Mouse (Mus musculus): Measurements from ENCODE around the gene Armcx4. TPM values are rescaled to one million over a fixed set of nuclear protein-coding genes. Genes with fewer than 3 reads are reported as not detected.

The Armcx4 gene
- polyA plus RNA-seq (2014; fragmentation: Illumina TruSeq; extraction: RNeasy Lipid Tissue Mini Kit (QIAGEN cat#74804)): 13.5 TPM

DNA sequence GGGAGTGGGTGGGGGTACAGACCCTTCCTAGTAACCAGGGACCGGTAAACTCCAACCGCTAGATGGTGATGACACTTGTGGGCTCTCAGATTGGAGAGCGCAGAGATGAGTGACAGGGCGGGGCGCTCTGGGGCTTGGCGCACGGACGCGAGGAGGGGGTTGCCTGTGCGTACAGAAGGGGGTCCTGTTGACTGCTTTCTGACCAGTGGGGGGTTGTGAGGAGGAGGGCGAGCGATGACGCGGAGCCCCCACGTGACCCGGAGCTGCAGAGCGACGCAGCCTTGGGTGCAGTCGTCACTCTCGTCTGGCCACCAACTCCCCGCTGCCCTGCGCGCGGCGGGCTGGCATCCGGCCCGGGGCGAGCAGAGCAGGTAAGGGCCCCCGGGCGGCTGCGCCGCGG, at the start of gene Armcx4:
Gene Armcx4, plus strand, starts transcription at position 253 of the 400 bp plus-strand sequence.

DNA sequence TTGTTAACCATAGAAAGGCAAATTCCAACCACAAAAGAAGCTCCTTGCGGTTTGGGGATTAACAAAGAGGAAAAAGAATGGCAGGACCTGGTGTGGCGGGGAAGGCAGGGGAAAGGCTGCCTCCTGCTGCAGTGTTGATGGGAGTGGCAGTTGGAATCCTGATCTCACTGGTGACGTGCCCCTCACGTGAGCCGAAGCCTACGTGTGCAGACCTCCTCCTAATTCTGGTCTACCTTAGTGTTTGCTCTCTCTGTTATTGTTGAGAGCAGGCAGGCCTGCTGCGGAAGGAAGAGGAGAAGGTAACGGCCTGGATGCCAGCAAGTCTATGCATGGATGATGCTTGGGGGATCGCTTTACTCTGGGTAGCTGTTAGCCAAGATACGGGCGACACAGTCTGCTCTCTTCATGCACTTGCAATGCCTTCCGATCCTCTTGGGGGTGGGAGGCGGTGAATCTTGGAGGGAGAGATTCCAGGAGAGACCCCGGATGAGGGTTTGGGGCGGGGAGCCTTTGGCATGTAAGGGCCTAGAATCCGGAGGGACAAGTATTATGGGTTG, 31.5 kb downstream of the Armcx4 start, which contains the start of gene Armcx1:
Gene Armcx1, plus strand, starts transcription at position 212 of the 557 bp plus-strand sequence.

Other genes with a start within 250 kb of the Armcx4 start
- gene Taf7l, start 210.0 kb upstream of the Armcx4 start, polyA plus RNA-seq (2014; fragmentation: Illumina TruSeq; extraction: RNeasy Lipid Tissue Mini Kit (QIAGEN cat#74804)): 0.23 TPM
- 113 TPM for gene Timm8a1, start 144.7 kb upstream of the Armcx4 start, polyA plus RNA-seq (2014; fragmentation: Illumina TruSeq; extraction: RNeasy Lipid Tissue Mini Kit (QIAGEN cat#74804))
- 4.9 TPM for gene Btk, start 102.9 kb upstream of the Armcx4 start, polyA plus RNA-seq (2014; fragmentation: Illumina TruSeq; extraction: RNeasy Lipid Tissue Mini Kit (QIAGEN cat#74804))
- 1,205 TPM for gene Rpl36a, start 100.9 kb upstream of the Armcx4 start, polyA plus RNA-seq (2014; fragmentation: Illumina TruSeq; extraction: RNeasy Lipid Tissue Mini Kit (QIAGEN cat#74804))
- gene Gla, start 85.4 kb upstream of the Armcx4 start, polyA plus RNA-seq (2014; fragmentation: Illumina TruSeq; extraction: RNeasy Lipid Tissue Mini Kit (QIAGEN cat#74804)): 13.2 TPM
- gene Hnrnph2, start 85.3 kb upstream of the Armcx4 start, polyA plus RNA-seq (2014; fragmentation: Illumina TruSeq; extraction: RNeasy Lipid Tissue Mini Kit (QIAGEN cat#74804)): 266 TPM
- 68.9 TPM for gene Armcx1, start 31.4 kb downstream of the Armcx4 start, polyA plus RNA-seq (2014; fragmentation: Illumina TruSeq; extraction: RNeasy Lipid Tissue Mini Kit (QIAGEN cat#74804))
- gene Armcx6, start 64.9 kb downstream of the Armcx4 start, polyA plus RNA-seq (2014; fragmentation: Illumina TruSeq; extraction: RNeasy Lipid Tissue Mini Kit (QIAGEN cat#74804)): 28.3 TPM
- 137 TPM for gene Armcx3, start 70.1 kb downstream of the Armcx4 start, polyA plus RNA-seq (2014; fragmentation: Illumina TruSeq; extraction: RNeasy Lipid Tissue Mini Kit (QIAGEN cat#74804))
- gene Armcx2, start 122.7 kb downstream of the Armcx4 start, polyA plus RNA-seq (2014; fragmentation: Illumina TruSeq; extraction: RNeasy Lipid Tissue Mini Kit (QIAGEN cat#74804)): 178 TPM

All from ovary, adult 10 weeks (tissue).